Comparison of ENCODE assay signal across 11 mouse cellular contexts in genomic region chr11:62983793-62984192, GRCm38 (mm10). TPM values are rescaled to one million over a fixed set of nuclear protein-coding genes. Genes with fewer than 3 reads are reported as not detected.
DNase-seq lines count a peak whose midpoint lies in the region; ATAC-seq and TF ChIP-seq lines count a peak whose summit lies in the region.
"Had no signal": no experiment of that assay in that cellular context is flagged by ENCODE, and none has a peak within 500 bp of the region (broad histone marks: within the 10 kb centered on the region; RNA-seq: fewer than 3 reads in every experiment).

No protein-coding gene starts in this region.

- no peak for ATAC-seq in monocyte, adult 5-6 weeks (replicated peaks; ENCODE audit: insufficient number of reproducible peaks, low FRiP score, low TSS enrichment, poor library complexity, severe bottlenecking)

- TF ChIP-seq RAD21 in MEL (IDR thresholded peaks at IDR 0.05; ENCODE audit: low read depth, low read length) = no peak

- 47% methylated on average over 3 of the region's 3 CpGs for WGBS in kidney, adult 2 months
- 11% methylated on average over 3 of the region's 3 CpGs for WGBS in embryonic facial prominence, embryonic 10.5 days
- 39% methylated on average over 3 of the region's 3 CpGs for WGBS in limb, embryonic 10.5 days

- no peak for TF ChIP-seq EP300 in MEL (IDR thresholded peaks at IDR 0.05; ENCODE audit: low read depth in 1 of 2, low read length in 2 of 2)

- no peak overlapping the region for H3K4me3 ChIP-seq in kidney, adult 2 months (ENCODE audit: insufficient read depth, low read depth, low read length)
- no peak overlapping the region for H3K4me3 ChIP-seq in MEL (ENCODE audit: control insufficient read depth in 1 of 2, insufficient read depth in 1 of 2, low read depth in 2 of 2, low read length in 2 of 2)
- no peak overlapping the region for H3K4me3 ChIP-seq in embryonic facial prominence, embryonic 10.5 days
- no peak overlapping the region for H3K4me3 ChIP-seq in limb, embryonic 10.5 days
- H3K4me3 ChIP-seq: limb, embryonic 15.5 days had no signal

- H3K27me3 ChIP-seq in kidney, adult 2 months (replicated peaks; ENCODE audit: control insufficient read depth, insufficient read depth, low read length) = no peaks in the 10 kb centered on the region
- no peaks in the 10 kb centered on the region for H3K27me3 ChIP-seq in MEL (ENCODE audit: control insufficient read depth in 1 of 2, insufficient read depth in 2 of 2, low read length in 2 of 2)
- no peaks in the 10 kb centered on the region for H3K27me3 ChIP-seq in embryonic facial prominence, embryonic 10.5 days (replicated peaks; ENCODE audit: low read depth, poor library complexity, severe bottlenecking)
- no peaks in the 10 kb centered on the region for H3K27me3 ChIP-seq in limb, embryonic 10.5 days (ENCODE audit: low read depth, poor library complexity, severe bottlenecking)
- H3K27me3 ChIP-seq: limb, embryonic 15.5 days had no signal

- H3K36me3 ChIP-seq in kidney, adult 2 months (ENCODE audit: control insufficient read depth, insufficient read depth, low read length) = no peaks in the 10 kb centered on the region
- H3K36me3 ChIP-seq in MEL (ENCODE audit: control insufficient read depth in 1 of 2, insufficient read depth in 2 of 2, low read length in 2 of 2) = no peaks in the 10 kb centered on the region
- no peaks in the 10 kb centered on the region for H3K36me3 ChIP-seq in embryonic facial prominence, embryonic 10.5 days (replicated peaks)
- no peaks in the 10 kb centered on the region for H3K36me3 ChIP-seq in limb, embryonic 10.5 days
- H3K36me3 ChIP-seq: limb, embryonic 15.5 days had no signal

- no peaks in the 10 kb centered on the region for H3K9me3 ChIP-seq in MEL (replicated peaks; ENCODE audit: insufficient read depth, low read length)
- H3K9me3 ChIP-seq in embryonic facial prominence, embryonic 10.5 days = 0 out of 2 replicates have a peak, but pooled peaks cover 4% of the 10 kb centered on the region
- no peaks in the 10 kb centered on the region for H3K9me3 ChIP-seq in limb, embryonic 10.5 days (replicated peaks)
- H3K9me3 ChIP-seq: limb, embryonic 15.5 days had no signal

- DNase-seq in kidney, adult 2 months = peak; percentile 43
- DNase-seq in kidney, adult 8-10 months = no peak
- DNase-seq in MEL (ENCODE audit: low read depth, low spot score) = peak; percentile 4
- DNase-seq in embryonic facial prominence, embryonic 10.5 days (ENCODE audit: low spot score) = peak; percentile 21
- peak; percentile 41 for DNase-seq in limb, embryonic 10.5 days (ENCODE audit: low spot score)
- DNase-seq in right cerebral cortex, adult 18-20 months = no peak
- no peak for DNase-seq in yolk sac, embryonic 10.5 days (ENCODE audit: low spot score)
- DNase-seq: layer of hippocampus, adult 9-11 months had no signal

- no peaks in the 10 kb centered on the region for H3K4me1 ChIP-seq in kidney, adult 2 months (ENCODE audit: control insufficient read depth, insufficient read depth, low read length)
- H3K4me1 ChIP-seq in MEL (ENCODE audit: control insufficient read depth in 1 of 2, insufficient read depth in 2 of 2, low read length in 2 of 2) = no peaks in the 10 kb centered on the region
- H3K4me1 ChIP-seq in embryonic facial prominence, embryonic 10.5 days = peaks cover 40% of the 10 kb centered on the region
- H3K4me1 ChIP-seq in limb, embryonic 10.5 days = peaks cover 38% of the 10 kb centered on the region

- no peak for TF ChIP-seq POLR2A in kidney, adult 2 months (IDR thresholded peaks at IDR 0.05; ENCODE audit: low read depth, low read length)
- no peak for TF ChIP-seq POLR2A in MEL (IDR thresholded peaks at IDR 0.05; ENCODE audit: control insufficient read depth in 1 of 2, insufficient read depth in 1 of 2, low read depth in 1 of 2, low read length in 2 of 2, poor library complexity in 1 of 2)

- no peak overlapping the region for H3K27ac ChIP-seq in kidney, adult 2 months (ENCODE audit: insufficient read depth, low read depth, low read length)
- H3K27ac ChIP-seq in MEL (ENCODE audit: control insufficient read depth, low read depth, low read length) = no peak overlapping the region
- H3K27ac ChIP-seq in embryonic facial prominence, embryonic 10.5 days (replicated peaks) = peak overlapping the region; percentile 30
- H3K27ac ChIP-seq in limb, embryonic 10.5 days = peak overlapping the region; percentile 76; the same call in 1 of the 2 replicates
- H3K27ac ChIP-seq: limb, embryonic 15.5 days had no signal

- TF ChIP-seq CTCF in kidney, adult 2 months (conservative IDR thresholded peaks at IDR 0.05; ENCODE audit: insufficient read depth, insufficient read length, low read depth, low read length) = no peak
- TF ChIP-seq CTCF in MEL (IDR thresholded peaks at IDR 0.05 in 2 of 3, conservative IDR thresholded peaks at IDR 0.05 in 1 of 3; ENCODE audit: control insufficient read depth in 1 of 3, insufficient read depth in 1 of 3, low read depth in 2 of 3, low read length in 3 of 3, poor library complexity in 1 of 3, severe bottlenecking in 1 of 3) = no peak

- H3K79me2 ChIP-seq in MEL (ENCODE audit: control insufficient read depth, insufficient read depth, low read length, poor library complexity) = no peaks in the 10 kb centered on the region

- H3K9ac ChIP-seq in MEL (ENCODE audit: control insufficient read depth, low read depth, low read length, poor library complexity, severe bottlenecking) = no peak overlapping the region
- H3K9ac ChIP-seq: limb, embryonic 15.5 days had no signal

TF ChIP-seq in MEL, 35 proteins besides CTCF, POLR2A, EP300 and RAD21:
- TF ChIP-seq HCFC1 (IDR thresholded peaks at IDR 0.05; ENCODE audit: low read depth, low read length) (no peak), E2F4 (IDR thresholded peaks at IDR 0.05; ENCODE audit: borderline replicate concordance, low read depth, low read length) (no peak), ZC3H11A (IDR thresholded peaks at IDR 0.05; ENCODE audit: low read depth, low read length) (no peak), NRF1 (IDR thresholded peaks at IDR 0.05; ENCODE audit: insufficient read depth, low read depth, low read length, poor library complexity, severe bottlenecking) (no peak), BHLHE40 (IDR thresholded peaks at IDR 0.05; ENCODE audit: borderline replicate concordance, low read depth, low read length) (no peak), MYB (IDR thresholded peaks at IDR 0.05; ENCODE audit: low read depth, low read length) (no peak), TAL1 (IDR thresholded peaks at IDR 0.05; ENCODE audit: low read length) (no peak), JUND (IDR thresholded peaks at IDR 0.05; ENCODE audit: low read depth, low read length) (no peak), MAZ (IDR thresholded peaks at IDR 0.05; ENCODE audit: low read depth, low read length) (no peak), USF1 (IDR thresholded peaks at IDR 0.05; ENCODE audit: low read depth, low read length) (no peak), GABPA (IDR thresholded peaks at IDR 0.05; ENCODE audit: low read depth, low read length) (no peak)

RNA-seq across cellular contexts. Expression of gene Cdrt4, which starts 32.8 kb away (rescaled TPM):
- 0.14 TPM in 1 of 2 replicates, not detected in the other for polyA plus RNA-seq in kidney, adult 2 months (2012; rRNA removed)
- not detected in 2 replicates for total RNA-seq in MEL (2012; rRNA removed)
- not detected for polyA plus RNA-seq in MEL (2012; ENCODE audit: insufficient read depth in 1 of 2, insufficient read length in 2 of 2, low read depth in 1 of 2, low replicate concordance in 2 of 2, missing spikeins in 1 of 2)
- 0.29 TPM in 1 of 2 replicates, not detected in the other for polyA plus RNA-seq in embryonic facial prominence, embryonic 10.5 days (2016; fragmentation: Nextera tagmentation; extraction: Ambion mirVana)
- not detected in 2 replicates for polyA plus RNA-seq in limb, embryonic 10.5 days (2016; fragmentation: Nextera tagmentation; extraction: Ambion mirVana)
- 2.3 TPM in 1 of 3 replicates, not detected in the others for total RNA-seq in monocyte, adult 5-6 weeks (2017)
- polyA plus RNA-seq: embryonic facial prominence, embryonic 11.5 days had no signal

Comparison
In these comparisons a context has a peak if more than half of its experiments do, and no peak if none do; other contexts are left out.
1. DNase-seq: peak in kidney, adult 2 months (single experiment), MEL (single experiment), embryonic facial prominence, embryonic 10.5 days (single experiment) and limb, embryonic 10.5 days (single experiment); none in kidney, adult 8-10 months (0 of 2), right cerebral cortex, adult 18-20 months (single experiment) and yolk sac, embryonic 10.5 days (single experiment).
2. H3K27ac ChIP-seq: peak in embryonic facial prominence, embryonic 10.5 days (single experiment) and limb, embryonic 10.5 days (single experiment); none in kidney, adult 2 months (single experiment) and MEL (single experiment).